Mouse (Mus musculus): ENCODE measurements around the gene Tubb5.

Tubb5 gene

GRCm38 (mm10) chr17:35795656-35796055 is 42.5 kb downstream of the Tubb5 start:
- DNase-seq (ENCODE audit: low spot score), result no peak

- DNase-seq (ENCODE audit: low spot score), result no peak
These were observed 43.0 kb downstream of the Tubb5 start for GRCm38 (mm10) chr17:35795099-35795498.

- DNase-seq (ENCODE audit: low spot score), result no peak
These were observed 45.3 kb downstream of the Tubb5 start for GRCm38 (mm10) chr17:35792837-35793236.

- DNase-seq (ENCODE audit: low spot score), result no peak
These were observed 47.2 kb downstream of the Tubb5 start for GRCm38 (mm10) chr17:35790933-35791332.

GRCm38 (mm10) chr17:35788025-35788424 is 50.1 kb downstream of the Tubb5 start:
- no peak for DNase-seq (ENCODE audit: low spot score)

- no peak for DNase-seq (ENCODE audit: low spot score)
These were observed 50.6 kb downstream of the Tubb5 start for GRCm38 (mm10) chr17:35787493-35787892.

GRCm38 (mm10) chr17:35785140-35785539 is 53.0 kb downstream of the Tubb5 start:
- no peak for DNase-seq (ENCODE audit: low spot score)

- DNase-seq (ENCODE audit: low spot score), result peak; percentile 57
These were observed 54.2 kb downstream of the Tubb5 start for GRCm38 (mm10) chr17:35783944-35784343.
